Mouse (Mus musculus): ENCODE measurements around the gene Scaf8. TPM values are rescaled to one million over a fixed set of nuclear protein-coding genes. Genes with fewer than 3 reads are reported as not detected.
"Not testable (repeated sequence)": the region's sequence is repeated elsewhere in the genome, so short reads cannot be mapped to it uniquely, and the experiment has no call there.

Scaf8 gene
- polyA plus RNA-seq (2011; ENCODE audit: insufficient read depth, insufficient read length, low read depth, missing spikeins): 51.5 and 55.0 TPM in 2 replicates

GRCm38 (mm10) chr17:3114720-3115379, at the start of gene Scaf8:
TSS of gene Scaf8 (plus strand) at chr17:3114972.
- TF ChIP-seq CTCF (IDR thresholded peaks at IDR 0.05; ENCODE audit: low read depth, low read length): peak; percentile 62
- no peak for TF ChIP-seq EP300 (IDR thresholded peaks at IDR 0.05; ENCODE audit: insufficient read depth, low read depth, low read length)
- TF ChIP-seq POLR2A (IDR thresholded peaks at IDR 0.05; ENCODE audit: insufficient read depth, low read length): peak; percentile 8

GRCm38 (mm10) chr17:3075166-3075872, 39.5 kb upstream of the Scaf8 start:
- Histone ChIP-seq H3K4me1 (ENCODE audit: control insufficient read depth, insufficient read depth, low read length) (peaks cover 1% of the 10 kb centered on the region), H3K27me3 (ENCODE audit: control insufficient read depth, insufficient read depth, low read length, poor library complexity, severe bottlenecking) (no peaks in the 10 kb centered on the region), H3K9ac (ENCODE audit: low read depth, poor library complexity, severe bottlenecking) (no peak overlapping the region), H3K36me3 (ENCODE audit: control insufficient read depth, insufficient read depth, low read length, poor library complexity, severe bottlenecking) (peaks cover 9% of the 10 kb centered on the region), H3K4me3 (ENCODE audit: low read depth, low read length) (no peak overlapping the region), H3K27ac (ENCODE audit: insufficient read depth, low read length) (no peak overlapping the region), H3K9me3 (replicated peaks; ENCODE audit: control insufficient read depth, insufficient read depth, low read length, poor library complexity, severe bottlenecking) (peaks cover 15% of the 10 kb centered on the region)
- TF ChIP-seq EP300 (IDR thresholded peaks at IDR 0.05; ENCODE audit: insufficient read depth, low read depth, low read length): no peak
- TF ChIP-seq CTCF (IDR thresholded peaks at IDR 0.05; ENCODE audit: low read depth, low read length): no peak
- TF ChIP-seq POLR2A (IDR thresholded peaks at IDR 0.05; ENCODE audit: insufficient read depth, low read length): no peak

More at GRCm38 (mm10) chr17:3114720-3115379, at the start of gene Scaf8:
- no peaks in the 10 kb centered on the region; the same call in none of the 2 replicates for H3K36me3 ChIP-seq (ENCODE audit: control insufficient read depth, insufficient read depth, low read length, poor library complexity, severe bottlenecking)
- H3K4me3 ChIP-seq (ENCODE audit: low read depth, low read length): peak within 1 kb of the TSS; percentile 100
- H3K27ac ChIP-seq (ENCODE audit: insufficient read depth, low read length): peak within 1 kb of the TSS; percentile 62
- no peaks in the 10 kb centered on the region for H3K9me3 ChIP-seq (replicated peaks; ENCODE audit: control insufficient read depth, insufficient read depth, low read length, poor library complexity, severe bottlenecking)
- H3K27me3 ChIP-seq (ENCODE audit: control insufficient read depth, insufficient read depth, low read length, poor library complexity, severe bottlenecking): no peaks in the 10 kb centered on the region
- H3K9ac ChIP-seq (ENCODE audit: low read depth, poor library complexity, severe bottlenecking): peak within 1 kb of the TSS; percentile 94
- no peaks in the 10 kb centered on the region for H3K4me1 ChIP-seq (ENCODE audit: control insufficient read depth, insufficient read depth, low read length)

GRCm38 (mm10) chr17:3075873-3076245, 38.9 kb upstream of the Scaf8 start:
- peaks cover 10% of the 10 kb centered on the region for H3K9me3 ChIP-seq (replicated peaks; ENCODE audit: control insufficient read depth, insufficient read depth, low read length, poor library complexity, severe bottlenecking)
- peaks cover 9% of the 10 kb centered on the region for H3K36me3 ChIP-seq (ENCODE audit: control insufficient read depth, insufficient read depth, low read length, poor library complexity, severe bottlenecking)
- H3K4me1 ChIP-seq (ENCODE audit: control insufficient read depth, insufficient read depth, low read length): peaks cover 1% of the 10 kb centered on the region
- no peak overlapping the region for H3K27ac ChIP-seq (ENCODE audit: insufficient read depth, low read length)
- TF ChIP-seq POLR2A (IDR thresholded peaks at IDR 0.05; ENCODE audit: insufficient read depth, low read length) (no peak), EP300 (IDR thresholded peaks at IDR 0.05; ENCODE audit: insufficient read depth, low read depth, low read length) (no peak), CTCF (IDR thresholded peaks at IDR 0.05; ENCODE audit: low read depth, low read length) (no peak)
- no peaks in the 10 kb centered on the region for H3K27me3 ChIP-seq (ENCODE audit: control insufficient read depth, insufficient read depth, low read length, poor library complexity, severe bottlenecking)
- no peak overlapping the region for H3K9ac ChIP-seq (ENCODE audit: low read depth, poor library complexity, severe bottlenecking)
- no peak overlapping the region for H3K4me3 ChIP-seq (ENCODE audit: low read depth, low read length)

- H3K27me3 ChIP-seq (ENCODE audit: control insufficient read depth, insufficient read depth, low read length, poor library complexity, severe bottlenecking); H3K36me3 ChIP-seq (ENCODE audit: control insufficient read depth, insufficient read depth, low read length, poor library complexity, severe bottlenecking); H3K9ac ChIP-seq (ENCODE audit: low read depth, poor library complexity, severe bottlenecking); H3K9me3 ChIP-seq (replicated peaks; ENCODE audit: control insufficient read depth, insufficient read depth, low read length, poor library complexity, severe bottlenecking); H3K4me3 ChIP-seq (ENCODE audit: low read depth, low read length); H3K4me1 ChIP-seq (ENCODE audit: control insufficient read depth, insufficient read depth, low read length): not testable (repeated sequence)
- peak overlapping the region; percentile 76 for H3K27ac ChIP-seq (ENCODE audit: insufficient read depth, low read length)
Measured at GRCm38 (mm10) chr17:3077936-3078335, 36.8 kb upstream of the Scaf8 start.

GRCm38 (mm10) chr17:3080587-3081349, 34.0 kb upstream of the Scaf8 start:
- not testable (repeated sequence) for H3K4me1 ChIP-seq (ENCODE audit: control insufficient read depth, insufficient read depth, low read length); H3K27ac ChIP-seq (ENCODE audit: insufficient read depth, low read length); H3K27me3 ChIP-seq (ENCODE audit: control insufficient read depth, insufficient read depth, low read length, poor library complexity, severe bottlenecking); H3K4me3 ChIP-seq (ENCODE audit: low read depth, low read length); H3K9me3 ChIP-seq (replicated peaks; ENCODE audit: control insufficient read depth, insufficient read depth, low read length, poor library complexity, severe bottlenecking); H3K36me3 ChIP-seq (ENCODE audit: control insufficient read depth, insufficient read depth, low read length, poor library complexity, severe bottlenecking)
- H3K9ac ChIP-seq (ENCODE audit: low read depth, poor library complexity, severe bottlenecking): 0 out of 2 replicates have a peak overlapping the region, but pooled peaks have one; percentile 18

GRCm38 (mm10) chr17:3081512-3082100, 33.2 kb upstream of the Scaf8 start:
- not testable (repeated sequence) for H3K4me3 ChIP-seq (ENCODE audit: low read depth, low read length)

GRCm38 (mm10) chr17:3082125-3082755, 32.5 kb upstream of the Scaf8 start:
- H3K36me3 ChIP-seq (ENCODE audit: control insufficient read depth, insufficient read depth, low read length, poor library complexity, severe bottlenecking); H3K27me3 ChIP-seq (ENCODE audit: control insufficient read depth, insufficient read depth, low read length, poor library complexity, severe bottlenecking); H3K4me3 ChIP-seq (ENCODE audit: low read depth, low read length); H3K9ac ChIP-seq (ENCODE audit: low read depth, poor library complexity, severe bottlenecking); H3K9me3 ChIP-seq (replicated peaks; ENCODE audit: control insufficient read depth, insufficient read depth, low read length, poor library complexity, severe bottlenecking); H3K4me1 ChIP-seq (ENCODE audit: control insufficient read depth, insufficient read depth, low read length); H3K27ac ChIP-seq (ENCODE audit: insufficient read depth, low read length): not testable (repeated sequence)

More at GRCm38 (mm10) chr17:3081512-3082100, 33.2 kb upstream of the Scaf8 start:
- H3K36me3 ChIP-seq (ENCODE audit: control insufficient read depth, insufficient read depth, low read length, poor library complexity, severe bottlenecking); H3K4me1 ChIP-seq (ENCODE audit: control insufficient read depth, insufficient read depth, low read length); H3K9ac ChIP-seq (ENCODE audit: low read depth, poor library complexity, severe bottlenecking); H3K27me3 ChIP-seq (ENCODE audit: control insufficient read depth, insufficient read depth, low read length, poor library complexity, severe bottlenecking); H3K27ac ChIP-seq (ENCODE audit: insufficient read depth, low read length); H3K9me3 ChIP-seq (replicated peaks; ENCODE audit: control insufficient read depth, insufficient read depth, low read length, poor library complexity, severe bottlenecking): not testable (repeated sequence)

Measured in ES-Bruce4 (cell line).